Mouse (Mus musculus) MEL (cell line): Measurements from ENCODE around the gene Il17rc. TPM values are rescaled to one million over a fixed set of nuclear protein-coding genes. Genes with fewer than 3 reads are reported as not detected.

Source experiments
- DNase-seq: peaks from one replicate; pipeline ENCODE4 v3.0.0; 2011; ENCODE audit warnings: low read depth, low spot score
- H3K27ac ChIP-seq: 2 replicates; pipeline ENCODE4 v1.5.1; 2012; ENCODE audit warnings: low read depth, mild to moderate bottlenecking, control low read depth, low read length, moderate library complexity; ENCODE audit not compliant: control insufficient read depth
- H3K27me3 ChIP-seq, 2 experiments: fragments of 150-350 bp in 1 of 2; sonication (generic) in 1 of 2; 2 replicates each; pipeline ENCODE4 v1.6.1; 2012; ENCODE audit warnings: low read length in 2 of 2, mild to moderate bottlenecking in 2 of 2, improper control_type of control experiment in 1 of 2, moderate library complexity in 1 of 2; ENCODE audit not compliant: insufficient read depth in 2 of 2, control insufficient read depth in 1 of 2
- H3K36me3 ChIP-seq, 2 experiments: 2 replicates each; pipeline ENCODE4 v1.6.1; 2012 to 2014; ENCODE audit warnings: low read length in 2 of 2, improper control_type of control experiment in 1 of 2, inconsistent platforms in 1 of 2, mild to moderate bottlenecking in 1 of 2; ENCODE audit not compliant: insufficient read depth in 2 of 2, control insufficient read depth in 1 of 2
- H3K4me1 ChIP-seq, 2 experiments: fragments of 150-350 bp in 1 of 2; sonication (generic) in 1 of 2; 2 replicates each; pipeline ENCODE4 v1.6.1; 2012; ENCODE audit warnings: low read length in 2 of 2, improper control_type of control experiment in 1 of 2, mild to moderate bottlenecking in 1 of 2; ENCODE audit not compliant: insufficient read depth in 2 of 2, control insufficient read depth in 1 of 2
- H3K4me3 ChIP-seq, 2 experiments: fragments of 150-350 bp in 1 of 2; sonication (generic) in 1 of 2; 2 replicates each; pipeline ENCODE4 v1.5.1; 2012; ENCODE audit warnings: low read depth in 2 of 2, low read length in 2 of 2, mild to moderate bottlenecking in 2 of 2, moderate library complexity in 2 of 2, control low read depth in 1 of 2, improper control_type of control experiment in 1 of 2; ENCODE audit not compliant: control insufficient read depth in 1 of 2, insufficient read depth in 1 of 2
- H3K79me2 ChIP-seq: 2 replicates; pipeline ENCODE4 v1.6.1; 2012; ENCODE audit warnings: mild to moderate bottlenecking, low read length, moderate library complexity; ENCODE audit not compliant: control insufficient read depth, poor library complexity, insufficient read depth
- H3K9ac ChIP-seq: 2 replicates; pipeline ENCODE4 v1.6.1; 2012; ENCODE audit warnings: low read depth, mild to moderate bottlenecking, control low read depth, low read length, moderate library complexity; ENCODE audit not compliant: control insufficient read depth, poor library complexity, severe bottlenecking
- H3K9me3 ChIP-seq: fragments of 150-350 bp; sonication (generic); replicated peaks from 2 replicates; pipeline ENCODE4 v1.6.1; 2012; ENCODE audit warnings: mild to moderate bottlenecking, low read length, improper control_type of control experiment, moderate library complexity; ENCODE audit not compliant: insufficient read depth
- BHLHE40 ChIP-seq: IDR thresholded peaks from 2 replicates; pipeline ENCODE4 v1.6.1; 2012; ENCODE audit warnings: low read depth, mild to moderate bottlenecking, inconsistent platforms, low read length, improper control_type of control experiment, borderline replicate concordance
- CHD1 ChIP-seq: IDR thresholded peaks from 2 replicates; pipeline ENCODE4 v1.6.1; 2012; ENCODE audit warnings: low read depth, mild to moderate bottlenecking, inconsistent platforms, low read length, improper control_type of control experiment
- CHD2 ChIP-seq: IDR thresholded peaks from 2 replicates; pipeline ENCODE4 v1.6.1; 2011; ENCODE audit warnings: low read length, improper control_type of control experiment
- E2F4 ChIP-seq: IDR thresholded peaks from 2 replicates; pipeline ENCODE4 v1.6.1; 2011; ENCODE audit warnings: low read depth, low read length, improper control_type of control experiment, borderline replicate concordance
- ELF1 ChIP-seq: IDR thresholded peaks from 2 replicates; pipeline ENCODE4 v1.6.1; 2014; ENCODE audit warnings: low read depth, mild to moderate bottlenecking, inconsistent platforms, low read length, improper control_type of control experiment, moderate library complexity
- EP300 ChIP-seq, 2 experiments: IDR thresholded peaks; 2 replicates each; pipeline ENCODE4 v1.6.1; 2011; ENCODE audit warnings: improper control_type of control experiment in 2 of 2, low read length in 2 of 2, low read depth in 1 of 2, mild to moderate bottlenecking in 1 of 2
- ETS1 ChIP-seq: IDR thresholded peaks from 2 replicates; pipeline ENCODE4 v1.6.1; 2012; ENCODE audit warnings: low read depth, mild to moderate bottlenecking, inconsistent platforms, low read length, improper control_type of control experiment, moderate library complexity
- GATA1 ChIP-seq: IDR thresholded peaks from 2 replicates; pipeline ENCODE4 v1.6.1; 2011; ENCODE audit warnings: low read depth, low read length, improper control_type of control experiment
- JUND ChIP-seq: IDR thresholded peaks from 2 replicates; pipeline ENCODE4 v1.6.1; 2011; ENCODE audit warnings: low read depth, mild to moderate bottlenecking, improper control_type of control experiment, low read length
- KAT2A ChIP-seq: conservative IDR thresholded peaks from 2 replicates; pipeline ENCODE4 v1.6.1; 2012; ENCODE audit warnings: low read depth, low read length, improper control_type of control experiment, inconsistent platforms
- MAX ChIP-seq: IDR thresholded peaks from 2 replicates; pipeline ENCODE4 v1.6.1; 2011; ENCODE audit warnings: low read length, improper control_type of control experiment
- MAZ ChIP-seq: IDR thresholded peaks from 2 replicates; pipeline ENCODE4 v1.6.1; 2012; ENCODE audit warnings: low read depth, mild to moderate bottlenecking, inconsistent platforms, low read length, improper control_type of control experiment
- MEF2A ChIP-seq: IDR thresholded peaks from 2 replicates; pipeline ENCODE4 v1.6.1; 2014; ENCODE audit warnings: low read depth, mild to moderate bottlenecking, inconsistent platforms, low read length, improper control_type of control experiment; ENCODE audit not compliant: poor library complexity, insufficient replicate concordance, severe bottlenecking; ENCODE audit errors: extremely low read depth
- MXI1 ChIP-seq: IDR thresholded peaks from 2 replicates; pipeline ENCODE4 v1.6.1; 2011; ENCODE audit warnings: mild to moderate bottlenecking, low read depth, low read length, improper control_type of control experiment
- MYC ChIP-seq: IDR thresholded peaks from 2 replicates; pipeline ENCODE4 v1.6.1; 2011; ENCODE audit warnings: low read depth, mild to moderate bottlenecking, low read length, improper control_type of control experiment, moderate library complexity
- NELFE ChIP-seq: IDR thresholded peaks from 2 replicates; pipeline ENCODE4 v1.6.1; 2011; ENCODE audit warnings: low read depth, low read length, improper control_type of control experiment
- POLR2A ChIP-seq, 2 experiments: IDR thresholded peaks; 2 replicates each; pipeline ENCODE4 v1.6.1; 2011 to 2012; ENCODE audit warnings: low read length in 2 of 2, mild to moderate bottlenecking in 2 of 2, control low read depth in 1 of 2, improper control_type of control experiment in 1 of 2, low read depth in 1 of 2, moderate library complexity in 1 of 2; ENCODE audit not compliant: control insufficient read depth in 1 of 2, insufficient read depth in 1 of 2, poor library complexity in 1 of 2
- POLR2AphosphoS2 ChIP-seq: IDR thresholded peaks from 2 replicates; pipeline ENCODE4 v1.6.1; 2011; ENCODE audit warnings: low read length, improper control_type of control experiment
- POLR2AphosphoS5 ChIP-seq: IDR thresholded peaks from 2 replicates; pipeline ENCODE4 v1.6.1; 2012; ENCODE audit warnings: low read depth, borderline replicate concordance, mild to moderate bottlenecking, inconsistent platforms, low read length, moderate library complexity, mixed read lengths
- RAD21 ChIP-seq: IDR thresholded peaks from 2 replicates; pipeline ENCODE4 v1.6.1; 2011; ENCODE audit warnings: mild to moderate bottlenecking, low read depth, low read length, improper control_type of control experiment
- RCOR1 ChIP-seq: IDR thresholded peaks from 2 replicates; pipeline ENCODE4 v1.6.1; 2012; ENCODE audit warnings: low read depth, mild to moderate bottlenecking, inconsistent platforms, low read length, improper control_type of control experiment
- SIN3A ChIP-seq: IDR thresholded peaks from 2 replicates; pipeline ENCODE4 v1.6.1; 2012; ENCODE audit warnings: low read length, improper control_type of control experiment, inconsistent platforms
- SMC3 ChIP-seq: IDR thresholded peaks from 2 replicates; pipeline ENCODE4 v1.6.1; 2011; ENCODE audit warnings: low read depth, low read length, improper control_type of control experiment
- TBP ChIP-seq: IDR thresholded peaks from 2 replicates; pipeline ENCODE4 v1.8.0; 2011; ENCODE audit warnings: low read depth, low read length, improper control_type of control experiment
- USF2 ChIP-seq, 2 experiments: IDR thresholded peaks; 2 replicates each; pipeline ENCODE4 v1.6.1; 2011 to 2012; ENCODE audit warnings: improper control_type of control experiment in 2 of 2, low read length in 2 of 2, borderline replicate concordance in 1 of 2, inconsistent platforms in 1 of 2, low read depth in 1 of 2, mild to moderate bottlenecking in 1 of 2; ENCODE audit not compliant: insufficient read depth in 1 of 2
- ZC3H11A ChIP-seq: IDR thresholded peaks from 2 replicates; pipeline ENCODE4 v1.6.1; 2012; ENCODE audit warnings: low read depth, mild to moderate bottlenecking, inconsistent platforms, low read length, improper control_type of control experiment
- ZKSCAN1 ChIP-seq: IDR thresholded peaks from 2 replicates; pipeline ENCODE4 v1.6.1; 2012; ENCODE audit warnings: low read depth, mild to moderate bottlenecking, inconsistent platforms, low read length, improper control_type of control experiment, moderate library complexity
- ZNF384 ChIP-seq: IDR thresholded peaks from 2 replicates; pipeline ENCODE4 v1.6.1; 2012; ENCODE audit warnings: low read depth, mild to moderate bottlenecking, inconsistent platforms, low read length, improper control_type of control experiment
- polyA plus RNA-seq, 2 experiments: library from polyadenylated mRNA; stranded (reverse) in 1 of 2; unstranded in 1 of 2; fragments of >175 nt in 1 of 2; fragments of >200 nt in 1 of 2; gene quantifications; 2 replicates each; pipeline versions ENCODE4 v1.2.1 to v1.2.4; 2012; ENCODE audit warnings: low replicate concordance in 2 of 2, low read depth in 1 of 2; ENCODE audit not compliant: insufficient read length in 2 of 2, insufficient read depth in 1 of 2, missing spikeins in 1 of 2
- total RNA-seq: library from RNA; depleted of rRNA; stranded (reverse); fragments of 300-350 nt; gene quantifications from 2 replicates; pipeline ENCODE4 v1.2.3, GENCODE M21; 2012; rRNA removed

Il17rc gene
- total and polyA plus RNA-seq, 3 experiments = 1.2 to 1.8 TPM; not detected in 1

DNA sequence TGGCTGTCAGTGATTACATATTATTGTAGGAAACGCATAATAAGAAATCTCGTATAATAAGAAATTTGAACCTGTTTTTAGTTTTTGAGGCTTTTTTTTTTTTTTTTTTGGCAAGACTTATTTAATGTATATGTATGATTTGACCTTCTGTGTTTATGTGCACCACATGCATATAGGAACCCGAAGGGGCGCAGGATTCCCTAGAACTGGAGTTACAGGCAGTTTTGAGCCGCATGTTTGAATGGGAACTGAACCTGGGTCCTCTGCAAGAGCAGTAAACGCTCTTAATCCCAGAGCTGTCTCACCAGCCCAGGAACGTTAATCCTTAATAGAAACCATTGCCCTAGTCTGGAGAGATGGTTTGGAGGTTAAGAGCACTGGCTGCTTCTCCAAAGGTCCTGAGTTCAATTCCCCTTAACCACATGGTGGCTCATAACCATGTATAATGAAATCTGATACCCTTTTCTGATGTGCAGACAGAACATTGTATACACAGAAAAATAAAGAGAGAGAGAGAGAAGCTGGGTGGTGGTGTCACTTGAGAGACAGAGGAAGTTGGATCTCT, 60.7 kb downstream of the Il17rc start:
- TF ChIP-seq BHLHE40 (no peak), GATA1 (no peak), MAX (peak; percentile 70), NELFE (no peak), JUND (no peak), SMC3 (no peak), MAZ (0 out of 2 replicates have a peak, but pooled peaks have one; percentile 32), POLR2AphosphoS5 (no peak), MEF2A (no peak), CHD1 (peak; percentile 94; the same call in 1 of the 2 replicates), RCOR1 (0 out of 2 replicates have a peak, but pooled peaks have one; percentile 31), MYC (peak; percentile 82), ZC3H11A (peak; percentile 29), EP300 (IDR thresholded peaks at IDR 0.05; ENCODE audit: low read depth in 1 of 2, low read length in 2 of 2) (peak in 1 of 2 experiments; percentile 40; a peak in 2 of 4 replicates), SIN3A (peak; percentile 14; the same call in 1 of the 2 replicates), POLR2A (IDR thresholded peaks at IDR 0.05; ENCODE audit: control insufficient read depth in 1 of 2, insufficient read depth in 1 of 2, low read depth in 1 of 2, low read length in 2 of 2, poor library complexity in 1 of 2) (no peak), ZKSCAN1 (no peak), USF2 (IDR thresholded peaks at IDR 0.05; ENCODE audit: borderline replicate concordance in 1 of 2, insufficient read depth in 1 of 2, low read depth in 1 of 2, low read length in 2 of 2) (no peak), KAT2A (no peak), ETS1 (peak; percentile 29; the same call in 1 of the 2 replicates), TBP (peak; percentile 59), E2F4 (no peak), ELF1 (no peak), MXI1 (peak; percentile 27; the same call in 1 of the 2 replicates), POLR2AphosphoS2 (no peak), RAD21 (no peak; the same call in 1 of the 2 replicates), CHD2 (no peak), ZNF384 (peak; percentile 65)
- H3K27me3 ChIP-seq = no peaks in the 10 kb centered on the region
- peak overlapping the region; percentile 76 for H3K27ac ChIP-seq
- H3K4me1 ChIP-seq = peaks cover 8% of the 10 kb centered on the region in 2 experiments; a peak in 3 of 4 replicates
- peaks cover 0 to 12% of the 10 kb centered on the region in 2 experiments; a peak in 2 of 4 replicates for H3K36me3 ChIP-seq
- peak overlapping the region; percentile 55 to 88 for H3K4me3 ChIP-seq
- peak; percentile 73 for DNase-seq
- H3K9ac ChIP-seq = peak overlapping the region; percentile 76
- peaks cover 32% of the 10 kb centered on the region for H3K79me2 ChIP-seq
- no peaks in the 10 kb centered on the region for H3K9me3 ChIP-seq

Other genes starting within 250 kb of the Il17rc start
- gene Mtmr14, start 233.6 kb upstream of the Il17rc start, total RNA-seq = 11.4 and 12.1 TPM in 2 replicates
- 10 to 100 TPM in 1 of 2 experiments, not detected in 1; 24.5 TPM for gene Mtmr14, start 233.6 kb upstream of the Il17rc start, polyA plus RNA-seq
- 0.72 and 1.6 TPM in 2 replicates for gene Cpne9, start 189.1 kb upstream of the Il17rc start, total RNA-seq
- gene Cpne9, start 189.1 kb upstream of the Il17rc start, polyA plus RNA-seq = 1 to 10 TPM in 1 of 2 experiments, not detected in 1; 1.3 TPM
- gene Brpf1, start 164.3 kb upstream of the Il17rc start, total RNA-seq = 29.8 and 32.6 TPM in 2 replicates
- gene Brpf1, start 164.3 kb upstream of the Il17rc start, polyA plus RNA-seq = 10 to 100 TPM; 44.9 to 46.8 TPM
- 8.7 and 9.2 TPM in 2 replicates for gene Ogg1, start 144.5 kb upstream of the Il17rc start, total RNA-seq
- 10 to 100 TPM in 1 of 2 experiments, not detected in 1; 20.0 TPM for gene Ogg1, start 144.5 kb upstream of the Il17rc start, polyA plus RNA-seq
- 5.3 and 7.9 TPM in 2 replicates for gene Camk1, start 127.4 kb upstream of the Il17rc start, total RNA-seq
- gene Camk1, start 127.4 kb upstream of the Il17rc start, polyA plus RNA-seq = 10 to 100 TPM in 1 of 2 experiments, not detected in 1; 13.3 TPM
- gene Tada3, start 93.5 kb upstream of the Il17rc start, total RNA-seq = 25.0 and 26.1 TPM in 2 replicates
- gene Tada3, start 93.5 kb upstream of the Il17rc start, polyA plus RNA-seq = 10 to 100 TPM in 1 of 2 experiments, not detected in 1; 62.2 TPM
- gene Arpc4, start 93.3 kb upstream of the Il17rc start, total RNA-seq = 217 and 231 TPM in 2 replicates
- gene Arpc4, start 93.3 kb upstream of the Il17rc start, polyA plus RNA-seq = 100 to 1,000 TPM in 1 of 2 experiments, not detected in 1; 375 TPM
- gene Ttll3, start 82.2 kb upstream of the Il17rc start, total RNA-seq = 4.1 and 5.7 TPM in 2 replicates
- gene Ttll3, start 82.2 kb upstream of the Il17rc start, polyA plus RNA-seq = 10 to 100 TPM in 1 of 2 experiments, not detected in 1; 11.2 TPM
- 24.8 and 29.4 TPM in 2 replicates for gene Rpusd3, start 52.1 kb upstream of the Il17rc start, total RNA-seq
- 10 to 100 TPM in 1 of 2 experiments, not detected in 1; 34.1 TPM for gene Rpusd3, start 52.1 kb upstream of the Il17rc start, polyA plus RNA-seq
- gene Cidec, start 35.7 kb upstream of the Il17rc start, total RNA-seq = not detected in 2 replicates
- gene Cidec, start 35.7 kb upstream of the Il17rc start, polyA plus RNA-seq = not detected
- 82.8 and 95.6 TPM in 2 replicates for gene Jagn1, start 28.9 kb upstream of the Il17rc start, total RNA-seq
- gene Jagn1, start 28.9 kb upstream of the Il17rc start, polyA plus RNA-seq = 10 to 100 TPM in 1 of 2 experiments, not detected in 1; 80.6 TPM
- 0.13 TPM in 1 of 2 replicates, not detected in the other for gene Il17re, start 12.9 kb upstream of the Il17rc start, total RNA-seq
- gene Il17re, start 12.9 kb upstream of the Il17rc start, polyA plus RNA-seq = not detected
- 4.1 and 5.9 TPM in 2 replicates for gene Creld1, start 11.9 kb downstream of the Il17rc start, total RNA-seq
- gene Creld1, start 11.9 kb downstream of the Il17rc start, polyA plus RNA-seq = 10 to 100 TPM in 1 of 2 experiments, not detected in 1; 26.7 TPM
- 0.08 TPM in 1 of 2 replicates, not detected in the other for gene Prrt3, start 30.5 kb downstream of the Il17rc start, total RNA-seq
- gene Prrt3, start 30.5 kb downstream of the Il17rc start, polyA plus RNA-seq = under 1 TPM in 1 of 2 experiments, not detected in 1; 0.10 TPM
- 56.7 and 73.1 TPM in 2 replicates for gene Emc3, start 60.2 kb downstream of the Il17rc start, total RNA-seq
- 100 to 1,000 TPM in 1 of 2 experiments, 10 to 100 TPM in 1; 62.3 to 172 TPM for gene Emc3, start 60.2 kb downstream of the Il17rc start, polyA plus RNA-seq
- gene Fancd2, start 60.3 kb downstream of the Il17rc start, total RNA-seq = 14.0 and 14.1 TPM in 2 replicates
- 10 to 100 TPM; 18.5 to 35.0 TPM for gene Fancd2, start 60.3 kb downstream of the Il17rc start, polyA plus RNA-seq
- gene Fancd2os, start 129.3 kb downstream of the Il17rc start, total RNA-seq = 0.12 and 0.13 TPM in 2 replicates
- under 1 TPM in 1 of 2 experiments, not detected in 1; 0.22 TPM for gene Fancd2os, start 129.3 kb downstream of the Il17rc start, polyA plus RNA-seq
- 134 and 147 TPM in 2 replicates for gene Brk1, start 133.3 kb downstream of the Il17rc start, total RNA-seq
- 100 to 1,000 TPM in 1 of 2 experiments, not detected in 1; 161 TPM for gene Brk1, start 133.3 kb downstream of the Il17rc start, polyA plus RNA-seq
- gene Vhl, start 152.5 kb downstream of the Il17rc start, total RNA-seq = 11.4 and 12.5 TPM in 2 replicates
- gene Vhl, start 152.5 kb downstream of the Il17rc start, polyA plus RNA-seq = 10 to 100 TPM in 1 of 2 experiments, not detected in 1; 12.0 TPM
- gene Irak2, start 167.0 kb downstream of the Il17rc start, total RNA-seq = 5.2 TPM in 2 replicates
- gene Irak2, start 167.0 kb downstream of the Il17rc start, polyA plus RNA-seq = 1 to 10 TPM in 1 of 2 experiments, not detected in 1; 6.8 TPM
- gene Tatdn2, start 225.6 kb downstream of the Il17rc start, total RNA-seq = 111 and 136 TPM in 2 replicates
- 100 to 1,000 TPM; 102 to 121 TPM for gene Tatdn2, start 225.6 kb downstream of the Il17rc start, polyA plus RNA-seq
- 0.26 and 0.81 TPM in 2 replicates for gene Ghrl, start 248.5 kb downstream of the Il17rc start, total RNA-seq
- 1 to 10 TPM in 1 of 2 experiments, not detected in 1; 2.8 TPM for gene Ghrl, start 248.5 kb downstream of the Il17rc start, polyA plus RNA-seq